Mouse (Mus musculus): ENCODE measurements around the gene Aqp9. TPM values are rescaled to one million over a fixed set of nuclear protein-coding genes. Genes with fewer than 3 reads are reported as not detected.

The Aqp9 gene
- polyA plus RNA-seq (2014; fragmentation: Nextera tagmentation; extraction: Ambion mirVana): 0.26 and 0.38 TPM in 2 replicates

DNA sequence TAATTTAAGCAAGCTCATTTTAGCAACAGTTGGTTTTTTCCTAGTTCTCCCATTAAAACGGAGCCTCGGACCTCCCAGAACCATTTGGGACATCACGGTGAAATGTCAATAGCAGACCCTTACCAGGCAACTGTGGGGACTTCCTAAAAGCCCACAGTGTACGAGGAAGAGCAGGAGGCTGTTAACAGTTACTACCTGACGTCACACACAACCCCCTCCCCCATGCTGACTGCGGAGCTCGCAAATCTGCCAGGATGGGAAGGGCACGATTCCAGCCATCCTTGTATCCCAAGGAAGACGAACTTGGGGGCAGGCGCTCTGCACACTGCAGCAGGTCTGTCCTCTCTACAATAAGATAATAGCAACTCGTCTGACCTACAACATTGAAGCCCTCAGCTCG lies at the start of gene Aqp9:
Gene Aqp9 (minus strand): TSS at position 172 of the 400 bp plus-strand sequence.
- Histone ChIP-seq H3K4me2 (ENCODE audit: low read length) (no peak within 1 kb of the TSS), H3K9ac (ENCODE audit: low read length) (no peak within 1 kb of the TSS), H3K4me3 (ENCODE audit: low read depth, low read length) (no peak within 1 kb of the TSS), H3K9me3 (ENCODE audit: control insufficient read depth, low read length) (no peaks in the 10 kb centered on the region), H3K4me1 (replicated peaks; ENCODE audit: control insufficient read depth, insufficient read depth, low read length) (peaks cover 12% of the 10 kb centered on the region), H3K27me3 (replicated peaks; ENCODE audit: control insufficient read depth, insufficient read depth, low read length) (no peaks in the 10 kb centered on the region), H3K36me3 (ENCODE audit: control insufficient read depth, insufficient read depth, low read length) (no peaks in the 10 kb centered on the region), H3K27ac (ENCODE audit: low read depth) (0 out of 2 replicates have a peak within 1 kb of the TSS, but pooled peaks have one; percentile 19)
- ATAC-seq (replicated peaks; ENCODE audit: low FRiP score, low TSS enrichment, low read depth): no peak
- peak; percentile 51 for DNase-seq (ENCODE audit: low spot score)
- 39% methylated on average over 12 of the region's 12 CpGs for WGBS

DNA sequence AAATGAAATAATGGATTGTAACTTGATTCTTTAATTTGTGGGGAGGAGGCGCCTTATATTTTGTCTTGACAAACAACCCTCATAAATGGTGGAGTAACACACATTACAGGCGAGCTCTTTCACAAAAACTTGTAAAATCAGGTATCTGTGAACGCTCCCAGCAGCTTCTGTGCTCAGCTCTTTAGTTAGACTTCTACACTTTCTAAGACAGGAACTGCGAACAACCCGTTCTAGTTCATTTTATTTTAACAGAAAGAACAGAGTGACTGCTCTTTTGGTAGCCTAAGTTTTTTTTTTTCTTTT lies 49.3 kb upstream of the Aqp9 start:
- Histone ChIP-seq H3K27ac (ENCODE audit: low read depth) (no peak overlapping the region), H3K4me2 (ENCODE audit: low read length) (peak overlapping the region; percentile 67), H3K27me3 (replicated peaks; ENCODE audit: control insufficient read depth, insufficient read depth, low read length) (peaks cover 40% of the 10 kb centered on the region), H3K4me1 (replicated peaks; ENCODE audit: control insufficient read depth, insufficient read depth, low read length) (peaks cover 13% of the 10 kb centered on the region; the same call in 1 of the 2 replicates), H3K9me3 (ENCODE audit: control insufficient read depth, low read length) (no peaks in the 10 kb centered on the region; the same call in 1 of the 2 replicates), H3K4me3 (ENCODE audit: low read depth, low read length) (peak overlapping the region; percentile 50), H3K36me3 (ENCODE audit: control insufficient read depth, insufficient read depth, low read length) (no peaks in the 10 kb centered on the region), H3K9ac (ENCODE audit: low read length) (peak overlapping the region; percentile 44)
- ATAC-seq (replicated peaks; ENCODE audit: low FRiP score, low TSS enrichment, low read depth) (no peak), DNase-seq (ENCODE audit: low spot score) (no peak)
- WGBS: 22% methylated on average over 5 of the region's 5 CpGs

DNA sequence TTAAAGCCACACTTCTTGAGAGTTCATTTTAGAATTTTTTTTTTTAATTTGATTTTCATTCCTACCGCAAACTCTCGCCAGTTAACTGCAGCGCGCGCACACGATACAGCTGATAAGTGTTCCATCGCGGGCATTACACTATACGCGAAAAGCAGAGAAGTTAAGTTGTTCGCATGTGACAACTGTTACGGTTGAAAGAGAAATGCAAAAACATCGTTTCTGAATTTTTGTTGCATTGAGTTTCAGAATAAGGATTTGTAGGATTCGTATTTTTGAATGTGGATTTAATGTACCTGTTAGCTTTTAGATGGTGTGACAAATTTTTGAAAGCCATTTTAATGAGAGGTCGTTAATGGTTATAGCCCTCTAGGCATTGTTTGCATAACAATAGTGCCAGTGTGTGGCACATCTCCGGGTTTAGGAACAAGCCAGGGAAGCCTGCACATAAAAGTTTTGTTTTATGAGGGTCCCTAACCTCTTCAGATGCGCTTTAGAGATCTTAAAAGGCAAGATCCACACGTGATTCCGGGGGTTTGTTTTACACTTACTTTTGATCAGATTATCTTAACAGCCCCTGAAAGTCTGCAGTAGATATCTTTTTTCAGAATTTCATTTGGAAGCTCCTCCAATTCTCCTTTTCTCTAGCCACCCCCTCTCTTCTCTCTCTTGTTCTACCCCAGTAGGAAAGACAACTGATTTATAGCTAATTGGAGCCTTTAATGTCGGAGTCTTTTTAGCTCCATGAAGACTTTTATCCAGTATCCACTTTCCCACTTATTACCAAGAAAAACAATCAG lies 48.7 kb upstream of the Aqp9 start:
- Histone ChIP-seq H3K4me2 (ENCODE audit: low read length) (peak overlapping the region; percentile 67), H3K27me3 (replicated peaks; ENCODE audit: control insufficient read depth, insufficient read depth, low read length) (peaks cover 40% of the 10 kb centered on the region), H3K4me1 (replicated peaks; ENCODE audit: control insufficient read depth, insufficient read depth, low read length) (peaks cover 13% of the 10 kb centered on the region; the same call in 1 of the 2 replicates), H3K4me3 (ENCODE audit: low read depth, low read length) (peak overlapping the region; percentile 50), H3K27ac (ENCODE audit: low read depth) (no peak overlapping the region), H3K9ac (ENCODE audit: low read length) (peak overlapping the region; percentile 44), H3K9me3 (ENCODE audit: control insufficient read depth, low read length) (no peaks in the 10 kb centered on the region; the same call in 1 of the 2 replicates), H3K36me3 (ENCODE audit: control insufficient read depth, insufficient read depth, low read length) (no peaks in the 10 kb centered on the region)
- 3% methylated on average over 20 of the region's 20 CpGs for WGBS
- DNase-seq (ENCODE audit: low spot score) (no peak), ATAC-seq (replicated peaks; ENCODE audit: low FRiP score, low TSS enrichment, low read depth) (no peak)

DNA sequence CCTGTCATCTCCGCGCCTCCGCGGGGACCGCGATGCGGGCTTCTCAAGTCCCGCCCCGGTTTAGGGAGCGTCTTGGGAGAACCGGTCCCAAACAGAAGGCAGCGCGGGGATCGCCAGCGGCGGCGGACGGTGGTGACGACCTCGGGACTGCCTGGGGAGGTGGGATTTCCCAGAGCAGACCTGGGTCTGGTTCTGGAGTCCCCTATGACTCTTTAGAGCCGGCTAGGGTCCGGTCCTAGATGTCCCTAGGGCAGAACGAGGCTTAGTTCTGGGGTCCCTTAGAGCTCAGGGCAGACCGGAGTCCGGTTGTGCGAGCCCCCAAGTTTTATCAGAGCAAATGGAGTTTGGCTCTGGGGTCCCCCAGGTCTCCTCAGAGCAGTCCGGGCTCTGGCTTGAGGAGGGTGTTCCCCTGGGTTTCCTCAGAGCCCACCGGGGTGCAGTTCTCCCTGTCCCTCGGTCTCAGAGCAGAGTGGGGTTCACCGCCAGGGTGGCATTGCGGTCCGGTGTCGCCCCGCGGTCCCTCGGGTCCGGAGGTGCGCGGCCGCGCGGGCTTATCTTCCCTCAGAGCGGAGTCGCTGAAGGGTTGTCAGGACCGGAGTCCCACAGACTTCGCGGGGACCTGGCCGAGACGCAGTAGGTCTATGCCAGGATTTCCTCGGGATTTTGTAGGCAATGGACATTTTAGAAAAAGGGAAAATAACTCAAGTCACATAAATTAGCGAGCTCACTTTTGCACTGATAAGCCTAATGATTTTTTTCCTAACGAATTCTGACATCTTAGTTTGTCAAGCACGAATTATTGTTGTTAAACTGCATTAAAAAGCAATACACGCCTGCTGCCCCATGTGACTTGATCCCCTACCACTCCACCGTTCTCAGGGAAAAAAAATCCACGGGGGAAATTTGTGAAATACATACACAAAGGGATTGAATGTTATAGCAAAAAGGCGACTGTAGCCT lies 47.8 kb upstream of the Aqp9 start:
- peaks cover 13% of the 10 kb centered on the region; the same call in 1 of the 2 replicates for H3K4me1 ChIP-seq (replicated peaks; ENCODE audit: control insufficient read depth, insufficient read depth, low read length)
- H3K4me2 ChIP-seq (ENCODE audit: low read length): peak overlapping the region; percentile 67
- H3K9ac ChIP-seq (ENCODE audit: low read length): peak overlapping the region; percentile 44
- peak; percentile 83 for DNase-seq (ENCODE audit: low spot score)
- H3K4me3 ChIP-seq (ENCODE audit: low read depth, low read length): peak overlapping the region; percentile 50
- peak; percentile 48 for ATAC-seq (replicated peaks; ENCODE audit: low FRiP score, low TSS enrichment, low read depth)
- no peaks in the 10 kb centered on the region; the same call in 1 of the 2 replicates for H3K9me3 ChIP-seq (ENCODE audit: control insufficient read depth, low read length)
- H3K27me3 ChIP-seq (replicated peaks; ENCODE audit: control insufficient read depth, insufficient read depth, low read length): peaks cover 40% of the 10 kb centered on the region
- no peaks in the 10 kb centered on the region for H3K36me3 ChIP-seq (ENCODE audit: control insufficient read depth, insufficient read depth, low read length)
- under 1% methylated on average over 57 of the region's 57 CpGs for WGBS
- H3K27ac ChIP-seq (ENCODE audit: low read depth): no peak overlapping the region; the same call in 1 of the 2 replicates

DNA sequence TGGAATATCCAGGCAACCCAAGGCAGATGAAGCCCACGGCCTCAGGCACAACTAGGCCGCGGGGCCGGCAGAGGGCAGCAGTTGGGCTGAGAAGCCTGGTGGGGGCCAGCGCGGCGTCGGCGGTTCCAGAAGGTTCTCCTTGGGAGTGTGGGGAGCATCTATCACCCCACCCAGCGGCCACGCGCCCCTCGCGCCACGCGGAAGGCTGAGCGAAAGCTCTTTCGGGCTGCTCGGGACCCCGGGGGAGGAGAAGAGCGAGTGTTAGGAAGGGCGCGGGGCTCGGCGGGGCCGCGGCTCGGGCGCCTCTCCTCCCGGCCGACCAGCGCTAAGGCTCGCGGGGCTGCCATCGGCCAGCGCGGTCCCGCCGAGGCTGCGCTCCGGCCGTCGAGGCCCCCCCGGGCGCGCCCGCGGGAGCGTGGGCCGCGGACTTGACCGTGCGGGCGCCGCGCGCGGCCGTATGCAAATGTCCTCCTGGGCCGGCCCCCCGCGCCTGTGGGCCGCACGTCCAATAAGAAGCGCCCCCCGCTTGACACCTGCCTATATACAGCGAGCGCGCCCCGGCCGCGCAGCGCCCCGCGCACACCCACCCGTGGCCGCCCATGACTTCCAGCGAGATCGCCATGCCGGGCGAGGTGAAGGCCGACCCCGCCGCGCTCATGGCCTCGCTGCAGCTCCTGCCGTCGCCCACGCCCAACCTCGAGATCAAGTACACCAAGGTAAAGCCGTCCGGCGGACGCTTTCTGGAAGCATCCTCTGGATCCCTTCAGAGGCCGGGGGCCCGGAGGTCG lies 47.0 kb upstream of the Aqp9 start, which contains the start of gene Aldh1a2:
Gene Aldh1a2 (plus strand): TSS at position 542 of the 788 bp plus-strand sequence.
- ATAC-seq (replicated peaks; ENCODE audit: low FRiP score, low TSS enrichment, low read depth): peak; percentile 83
- H3K27ac ChIP-seq (ENCODE audit: low read depth): peak within 1 kb of the TSS; percentile 43; the same call in 1 of the 2 replicates
- under 1% methylated on average over 82 of the region's 97 CpGs for WGBS

DNA sequence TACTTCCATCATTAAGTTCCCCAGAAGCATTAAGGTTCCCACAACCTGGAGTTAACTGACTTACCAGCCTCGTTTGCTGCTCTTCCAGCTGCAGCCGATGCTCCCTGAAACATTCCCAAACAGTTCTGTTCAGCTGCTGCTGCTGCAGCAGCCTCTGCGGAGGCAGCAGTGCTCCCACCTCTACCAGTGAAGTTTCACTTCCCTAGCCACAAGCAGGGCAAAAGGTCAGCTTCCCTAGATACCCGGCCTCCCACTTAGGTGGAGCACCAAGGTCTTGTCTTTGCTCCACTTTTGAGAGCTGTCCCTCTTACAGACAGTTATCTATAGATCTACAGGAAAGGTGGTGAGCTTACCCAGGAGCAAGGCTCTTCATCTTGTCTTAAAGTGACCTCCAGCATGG lies 45.2 kb upstream of the Aqp9 start:
- DNase-seq (ENCODE audit: low spot score): no peak
- 25% methylated on average over 4 of the region's 4 CpGs for WGBS
- H3K27me3 ChIP-seq (replicated peaks; ENCODE audit: control insufficient read depth, insufficient read depth, low read length): peaks cover 35% of the 10 kb centered on the region

More for the DNA sequence above, 47.0 kb upstream of the Aqp9 start, which contains the start of gene Aldh1a2:
- Histone ChIP-seq H3K9ac (ENCODE audit: low read length) (peak within 1 kb of the TSS; percentile 44), H3K36me3 (ENCODE audit: control insufficient read depth, insufficient read depth, low read length) (no peaks in the 10 kb centered on the region), H3K9me3 (ENCODE audit: control insufficient read depth, low read length) (no peaks in the 10 kb centered on the region; the same call in 1 of the 2 replicates), H3K4me3 (ENCODE audit: low read depth, low read length) (peak within 1 kb of the TSS; percentile 50), H3K4me2 (ENCODE audit: low read length) (peak within 1 kb of the TSS; percentile 67), H3K4me1 (replicated peaks; ENCODE audit: control insufficient read depth, insufficient read depth, low read length) (peaks cover 9% of the 10 kb centered on the region; the same call in 1 of the 2 replicates), H3K27me3 (replicated peaks; ENCODE audit: control insufficient read depth, insufficient read depth, low read length) (peaks cover 40% of the 10 kb centered on the region)
- DNase-seq (ENCODE audit: low spot score): peak; percentile 88

DNA sequence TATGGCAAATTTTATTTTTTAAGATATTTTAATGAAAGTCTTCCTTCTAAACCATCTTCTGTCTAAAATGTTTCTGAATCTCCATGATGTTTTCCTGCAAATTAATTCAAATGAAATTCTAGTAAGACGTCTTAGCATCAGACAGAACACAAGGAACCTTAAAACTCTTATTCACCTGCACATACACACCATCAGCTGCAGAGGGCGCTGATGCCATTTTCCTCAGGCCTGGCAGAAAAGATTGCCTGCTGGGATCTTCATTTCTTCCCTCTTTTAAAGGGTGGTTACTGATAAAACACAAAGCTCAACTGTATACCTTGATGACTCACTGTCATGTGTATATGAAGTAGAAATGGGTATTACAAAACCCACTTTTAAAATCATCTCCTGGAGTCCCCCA lies 42.4 kb upstream of the Aqp9 start:
- Histone ChIP-seq H3K4me3 (ENCODE audit: low read depth, low read length) (no peak overlapping the region), H3K9ac (ENCODE audit: low read length) (no peak overlapping the region), H3K4me1 (replicated peaks; ENCODE audit: control insufficient read depth, insufficient read depth, low read length) (peaks cover 4% of the 10 kb centered on the region; the same call in 1 of the 2 replicates), H3K9me3 (ENCODE audit: control insufficient read depth, low read length) (no peaks in the 10 kb centered on the region; the same call in 1 of the 2 replicates), H3K4me2 (ENCODE audit: low read length) (no peak overlapping the region), H3K36me3 (ENCODE audit: control insufficient read depth, insufficient read depth, low read length) (no peaks in the 10 kb centered on the region), H3K27me3 (replicated peaks; ENCODE audit: control insufficient read depth, insufficient read depth, low read length) (peaks cover 26% of the 10 kb centered on the region; the same call in 1 of the 2 replicates), H3K27ac (ENCODE audit: low read depth) (no peak overlapping the region)
- WGBS: 13% methylated on average over 2 of the region's 2 CpGs
- no peak for ATAC-seq (replicated peaks; ENCODE audit: low FRiP score, low TSS enrichment, low read depth)
- DNase-seq (ENCODE audit: low spot score): peak; percentile 61

More for the DNA sequence above, 45.2 kb upstream of the Aqp9 start:
- Histone ChIP-seq H3K27ac (ENCODE audit: low read depth) (no peak overlapping the region), H3K9ac (ENCODE audit: low read length) (no peak overlapping the region), H3K4me2 (ENCODE audit: low read length) (no peak overlapping the region), H3K36me3 (ENCODE audit: control insufficient read depth, insufficient read depth, low read length) (no peaks in the 10 kb centered on the region), H3K4me3 (ENCODE audit: low read depth, low read length) (no peak overlapping the region), H3K9me3 (ENCODE audit: control insufficient read depth, low read length) (no peaks in the 10 kb centered on the region; the same call in 1 of the 2 replicates), H3K4me1 (replicated peaks; ENCODE audit: control insufficient read depth, insufficient read depth, low read length) (peaks cover 9% of the 10 kb centered on the region; the same call in 1 of the 2 replicates)
- no peak for ATAC-seq (replicated peaks; ENCODE audit: low FRiP score, low TSS enrichment, low read depth)
